Mouse (Mus musculus) brown adipose tissue, adult 24 weeks (tissue): ENCODE data around the gene Tppp3. TPM values are rescaled to one million over a fixed set of nuclear protein-coding genes. Genes with fewer than 3 reads are reported as not detected.

Source experiments
- H3K27ac ChIP-seq: fragments of 200-500 bp; replicated peaks from 2 replicates; pipeline ENCODE4 v1.5.1; 2012; ENCODE audit warnings: low read depth, mild to moderate bottlenecking, low read length
- H3K4me1 ChIP-seq: fragments of 200-500 bp; 2 replicates; pipeline ENCODE4 v1.6.1; 2012; ENCODE audit warnings: low read length, mixed read lengths; ENCODE audit not compliant: control insufficient read depth, insufficient read depth, insufficient read length
- H3K4me3 ChIP-seq: fragments of 200-500 bp; 2 replicates; pipeline ENCODE4 v1.5.1; 2012; ENCODE audit warnings: low read depth, mild to moderate bottlenecking, low read length, moderate library complexity; ENCODE audit not compliant: insufficient read depth
- polyA plus RNA-seq: library from polyadenylated mRNA; stranded (reverse); fragments of >200 nt; gene quantifications from 2 replicates; pipeline ENCODE4 v1.2.4, GENCODE M21; 2012; ENCODE audit not compliant: missing spikeins, insufficient read depth, insufficient read length

The Tppp3 gene
- polyA plus RNA-seq, 1 experiment: 45.2 TPM

DNA sequence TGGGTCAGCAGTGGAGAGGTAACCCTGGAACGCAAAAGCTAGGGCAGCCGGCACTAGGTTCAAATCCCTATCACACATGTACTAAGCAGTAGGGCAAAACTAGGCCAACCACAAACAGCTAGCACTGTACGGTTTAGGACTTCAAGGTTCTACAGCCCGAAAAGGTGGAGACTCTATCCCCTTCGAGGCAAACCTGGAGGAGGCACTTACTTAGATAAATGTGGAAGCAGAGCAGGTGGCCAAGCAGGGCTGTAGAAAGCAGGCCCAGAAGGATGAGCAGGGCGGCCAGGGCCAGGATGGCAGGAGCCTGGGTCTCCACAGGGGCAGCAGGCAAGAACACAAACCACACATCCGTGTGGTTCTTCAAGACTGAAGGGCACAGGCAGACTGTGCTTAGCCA lies 4.8 kb upstream of the Tppp3 start:
- H3K4me3 ChIP-seq: no peak overlapping the region
- no peak overlapping the region for H3K27ac ChIP-seq
- H3K4me1 ChIP-seq: peaks cover 18% of the 10 kb centered on the region

DNA sequence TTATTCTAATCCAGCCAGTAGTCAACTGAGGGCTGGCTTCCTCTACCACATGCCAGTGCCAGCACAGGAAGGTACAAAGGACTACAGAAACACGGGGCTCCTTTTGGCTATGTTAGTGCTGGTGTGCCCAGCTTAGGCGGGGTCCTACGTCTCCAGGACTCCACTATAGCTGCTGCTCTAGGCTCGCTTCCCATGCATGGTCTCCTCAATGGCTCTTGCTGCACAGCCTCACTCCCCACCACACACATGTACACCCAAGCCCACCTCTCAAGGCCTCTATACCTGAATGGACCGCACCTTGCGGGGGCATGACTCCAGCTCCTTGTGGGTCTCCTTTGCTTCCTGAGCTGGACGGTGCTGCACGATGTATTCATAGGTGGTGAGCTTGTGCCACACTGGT lies 4.4 kb upstream of the Tppp3 start:
- H3K27ac ChIP-seq: no peak overlapping the region
- H3K4me1 ChIP-seq: peaks cover 18% of the 10 kb centered on the region
- no peak overlapping the region for H3K4me3 ChIP-seq

DNA sequence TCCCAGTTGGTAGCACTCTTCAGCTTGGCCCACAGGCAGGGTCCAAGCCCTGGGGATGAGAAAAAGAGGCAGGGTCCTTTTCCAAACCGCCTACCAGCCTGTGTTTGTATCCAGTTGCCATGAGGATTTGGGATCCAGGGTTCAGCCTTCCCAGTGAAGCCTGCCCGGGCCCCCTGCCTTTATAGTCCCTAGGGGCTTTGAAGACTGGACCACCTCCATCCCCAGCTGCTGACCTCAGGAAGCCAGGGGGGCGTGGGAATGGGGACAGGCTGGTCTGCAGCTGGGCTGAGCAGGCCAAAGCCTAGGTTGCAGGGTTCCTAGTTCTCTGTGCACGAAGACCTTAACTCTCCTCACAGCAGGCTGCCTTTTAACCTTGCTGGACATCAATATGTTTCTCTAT lies 3.9 kb upstream of the Tppp3 start:
- Histone ChIP-seq H3K4me3 (no peak overlapping the region), H3K4me1 (peaks cover 18% of the 10 kb centered on the region), H3K27ac (peak overlapping the region; percentile 61)

DNA sequence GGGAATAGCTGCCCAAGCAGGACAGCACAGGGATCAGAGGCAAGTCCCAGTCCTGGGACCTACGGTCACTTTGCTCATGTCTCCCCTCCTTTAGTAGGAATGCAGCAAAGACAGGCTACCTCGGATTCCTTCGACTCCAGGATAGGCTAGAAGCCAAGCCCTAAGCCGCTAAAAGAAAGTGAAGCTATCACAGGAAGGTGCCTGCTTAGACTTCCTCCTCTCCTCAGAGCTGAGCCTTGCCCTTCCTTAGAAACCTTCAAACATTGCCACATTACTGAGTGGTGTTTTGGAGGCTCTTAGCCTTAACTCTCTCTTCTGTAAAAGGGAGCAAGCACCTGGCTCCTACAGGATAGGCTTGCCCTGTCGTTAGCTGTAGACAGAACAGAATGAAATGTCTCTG lies 3.4 kb upstream of the Tppp3 start:
- Histone ChIP-seq H3K4me3 (no peak overlapping the region), H3K4me1 (peaks cover 23% of the 10 kb centered on the region), H3K27ac (peak overlapping the region; percentile 61)

- Histone ChIP-seq H3K27ac (peak overlapping the region; percentile 61), H3K4me3 (no peak overlapping the region), H3K4me1 (peaks cover 27% of the 10 kb centered on the region)
These were observed 2.7 kb upstream of the Tppp3 start for GRCm38 (mm10) chr8:105473816-105474606.

DNA sequence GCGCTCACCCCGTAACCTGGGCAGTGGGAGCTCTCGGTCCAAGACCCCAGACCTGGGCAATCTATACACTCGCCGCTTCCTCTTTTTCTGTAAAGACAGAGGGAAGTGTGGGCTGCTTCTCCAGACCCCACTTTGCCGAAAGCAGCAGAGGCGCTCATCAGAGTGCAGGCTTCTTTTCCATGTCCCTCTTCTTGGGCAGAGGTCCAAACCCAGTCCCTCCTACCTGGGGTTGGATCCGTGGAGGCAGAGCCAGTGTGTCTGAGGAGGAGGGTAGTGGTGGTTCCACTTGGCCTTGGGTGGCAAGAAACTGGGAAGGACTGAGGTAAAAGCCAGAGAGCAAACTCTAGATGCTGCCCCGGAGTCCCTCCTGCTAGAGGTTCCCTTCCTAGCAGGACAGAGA lies 1.7 kb upstream of the Tppp3 start:
- H3K27ac ChIP-seq: no peak overlapping the region
- H3K4me1 ChIP-seq: peaks cover 27% of the 10 kb centered on the region
- no peak overlapping the region for H3K4me3 ChIP-seq

DNA sequence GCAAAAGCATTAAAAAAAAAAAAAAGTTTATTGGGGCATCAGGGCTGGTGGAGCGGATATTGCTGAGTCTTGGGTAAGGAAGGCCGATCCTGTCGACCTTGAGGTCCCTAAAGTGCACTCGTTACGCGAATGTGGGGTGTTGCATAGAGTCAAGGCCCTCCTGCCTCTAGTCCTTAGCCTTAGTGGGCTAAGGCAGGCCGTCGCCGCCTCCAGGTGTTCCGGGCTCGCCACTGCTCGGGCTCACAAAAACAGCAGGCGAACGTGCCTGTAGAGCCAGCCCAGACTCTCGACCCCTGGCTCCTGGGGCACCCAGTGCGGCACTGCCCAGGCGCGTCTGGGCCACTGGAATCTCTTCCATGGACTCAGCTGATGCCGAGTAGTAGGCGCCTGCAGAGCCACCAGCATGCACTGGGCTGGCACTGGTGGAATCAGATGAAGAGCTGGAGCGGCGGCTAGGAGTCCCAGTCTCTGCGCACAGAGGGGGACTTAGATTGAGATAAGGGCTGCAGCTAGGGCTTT lies 1.1 kb upstream of the Tppp3 start:
- no peak overlapping the region for H3K4me3 ChIP-seq
- H3K4me1 ChIP-seq: peaks cover 27% of the 10 kb centered on the region
- H3K27ac ChIP-seq: no peak overlapping the region

GRCm38 (mm10) chr8:105470681-105471313 lies 529 bp downstream of the Tppp3 start:
- H3K4me1 ChIP-seq: peaks cover 27% of the 10 kb centered on the region
- H3K4me3 ChIP-seq: peak overlapping the region; percentile 59
- peak overlapping the region; percentile 27; the same call in 1 of the 2 replicates for H3K27ac ChIP-seq

DNA sequence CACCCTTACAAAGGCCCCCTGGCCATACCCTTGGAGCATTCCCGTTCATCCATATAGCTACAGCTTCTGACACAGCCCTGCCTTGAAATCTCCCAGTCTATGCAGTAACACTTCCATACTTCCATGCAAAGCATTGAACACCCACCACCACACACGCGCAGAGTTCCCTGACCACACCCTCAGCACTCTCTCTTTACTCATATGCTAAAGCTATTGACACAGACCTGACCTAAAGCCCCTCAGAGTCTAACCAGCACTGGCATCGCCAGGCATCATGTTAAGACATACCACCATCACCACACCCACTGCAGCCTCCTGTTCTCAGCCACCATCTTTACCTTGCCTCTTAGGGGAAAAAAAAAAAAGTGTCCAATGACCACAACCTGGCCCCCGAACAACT lies 1.1 kb downstream of the Tppp3 start:
- peak overlapping the region; percentile 59 for H3K4me3 ChIP-seq
- peaks cover 26% of the 10 kb centered on the region for H3K4me1 ChIP-seq
- H3K27ac ChIP-seq: no peak overlapping the region

DNA sequence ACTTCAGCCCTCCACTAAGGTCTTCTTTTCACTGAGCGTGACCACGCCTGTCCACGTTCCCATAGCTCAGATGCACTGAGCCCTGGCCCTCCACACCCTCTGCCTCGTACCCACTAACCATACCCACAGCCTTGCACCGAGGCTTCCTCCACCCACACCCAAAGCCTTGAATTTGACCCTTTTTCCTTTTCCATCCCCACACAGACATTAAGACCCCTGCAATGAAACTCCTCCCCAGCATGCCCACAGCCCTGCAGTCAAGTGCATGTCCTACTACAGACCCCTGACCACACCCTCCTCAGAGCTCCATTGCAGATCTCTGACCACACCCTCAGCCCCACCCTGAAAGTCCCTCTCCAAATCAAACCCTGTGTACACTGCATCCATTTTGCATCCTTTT lies 1.5 kb downstream of the Tppp3 start:
- Histone ChIP-seq H3K4me3 (peak overlapping the region; percentile 59), H3K4me1 (peaks cover 22% of the 10 kb centered on the region), H3K27ac (no peak overlapping the region)

DNA sequence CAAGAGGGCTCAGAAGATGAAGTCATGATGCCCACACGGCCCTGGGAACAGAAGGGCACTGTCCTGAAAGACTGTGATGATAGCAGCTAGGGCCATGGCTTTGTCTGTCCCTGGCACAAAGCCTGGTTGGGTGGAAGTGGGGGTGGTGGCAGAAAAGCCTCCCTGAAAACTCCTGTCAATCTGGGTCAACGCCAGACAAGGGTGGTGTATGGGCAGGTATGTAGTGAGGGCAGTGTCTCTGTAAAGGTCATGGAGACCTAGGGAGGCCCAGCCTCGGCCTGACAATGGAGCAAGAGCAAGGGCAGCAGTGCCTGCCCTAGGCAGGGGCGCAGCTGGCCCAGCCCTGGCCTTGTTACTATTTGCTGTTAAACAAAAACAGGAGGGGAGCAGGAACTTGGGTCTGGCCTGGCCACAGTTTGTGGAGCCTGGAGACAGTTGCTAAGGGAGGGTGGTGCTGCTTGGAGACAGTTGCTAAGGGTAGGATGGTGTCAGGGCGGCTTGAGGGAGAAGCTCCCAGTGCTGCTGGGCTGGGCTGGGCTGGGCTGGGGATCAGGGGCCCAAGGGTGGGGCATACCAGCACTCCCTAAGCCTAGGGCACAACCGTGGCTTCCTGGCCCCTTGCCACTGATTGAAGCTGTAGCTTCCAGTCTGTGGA lies 2.2 kb downstream of the Tppp3 start:
- Histone ChIP-seq H3K27ac (no peak overlapping the region), H3K4me3 (peak overlapping the region; percentile 59), H3K4me1 (peaks cover 19% of the 10 kb centered on the region)

GRCm38 (mm10) chr8:105468002-105468720 lies 3.2 kb downstream of the Tppp3 start:
- H3K4me3 ChIP-seq: no peak overlapping the region
- peaks cover 11% of the 10 kb centered on the region for H3K4me1 ChIP-seq
- H3K27ac ChIP-seq: no peak overlapping the region

DNA sequence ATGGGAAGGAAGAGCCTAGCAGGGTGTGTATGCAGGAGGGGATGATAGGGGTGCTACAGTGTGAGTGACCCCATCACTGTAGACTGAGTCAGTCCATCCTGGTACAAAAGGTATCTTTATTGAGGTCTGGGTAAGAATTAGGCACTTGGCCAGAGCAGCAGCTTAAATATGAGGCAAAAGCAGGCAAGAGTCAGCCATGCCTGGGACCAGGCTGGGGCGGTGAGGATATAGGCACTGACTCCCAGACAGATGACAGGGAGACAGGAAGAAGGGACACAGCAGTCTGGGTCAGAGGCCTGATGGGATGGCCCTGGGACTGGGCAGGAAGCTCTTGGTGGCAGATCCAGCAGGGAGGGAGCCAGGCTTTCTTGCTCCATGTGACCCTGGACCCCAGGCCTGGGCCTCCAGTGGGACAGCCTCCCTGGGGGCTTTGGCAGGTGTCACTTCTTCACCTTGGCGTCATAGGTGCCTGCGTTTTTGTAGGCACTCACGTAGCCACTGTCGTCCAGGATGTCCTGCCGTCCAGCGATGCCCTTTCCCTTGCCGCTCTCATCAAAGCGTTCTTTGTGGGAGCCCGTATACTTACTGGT lies 3.8 kb downstream of the Tppp3 start:
- H3K4me3 ChIP-seq: no peak overlapping the region
- no peak overlapping the region for H3K27ac ChIP-seq

DNA sequence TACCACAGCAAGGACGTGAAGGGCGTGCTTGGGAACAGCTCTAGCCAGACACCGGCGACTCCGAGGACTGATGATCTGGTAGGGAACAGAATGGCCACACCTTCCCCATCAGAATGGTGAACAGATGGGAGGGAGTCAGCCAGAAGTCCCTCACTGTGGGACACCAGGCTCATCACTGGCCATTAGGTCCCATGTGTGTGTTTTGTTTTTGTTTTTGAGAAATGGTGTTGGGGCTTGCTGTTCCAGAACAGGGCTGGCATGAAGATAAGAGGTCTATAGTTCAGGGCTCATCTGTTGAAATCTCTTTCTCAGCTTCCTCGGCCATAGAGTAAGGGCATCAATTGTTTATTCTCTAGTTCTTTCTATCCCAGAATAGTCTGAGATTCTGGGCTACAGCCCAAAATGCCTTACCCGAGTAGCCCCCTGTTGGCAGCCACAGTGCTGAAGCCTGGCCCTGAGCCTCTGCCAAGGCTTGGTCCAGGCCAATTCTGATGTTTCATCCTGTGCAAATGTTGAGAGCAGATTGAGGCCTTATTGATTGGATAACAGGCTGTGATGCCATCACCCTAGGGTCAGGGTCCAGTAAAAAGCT lies 4.5 kb downstream of the Tppp3 start:
- no peak overlapping the region for H3K27ac ChIP-seq
- H3K4me1 ChIP-seq: peaks cover 9% of the 10 kb centered on the region
- no peak overlapping the region for H3K4me3 ChIP-seq

More for the DNA sequence above, 3.8 kb downstream of the Tppp3 start:
- peaks cover 9% of the 10 kb centered on the region for H3K4me1 ChIP-seq
